Mouse (Mus musculus) ES-E14 (cell line): ENCODE results near the gene Dstyk.

Experiments used
- CHD2 ChIP-seq: IDR thresholded peaks from 2 replicates; pipeline ENCODE4 v1.6.1; 2014; ENCODE audit warnings: mild to moderate bottlenecking, low read depth, low read length, inconsistent platforms
- HCFC1 ChIP-seq: IDR thresholded peaks from 2 replicates; pipeline ENCODE4 v1.6.1; 2012; ENCODE audit warnings: low read length, inconsistent platforms, borderline replicate concordance; ENCODE audit not compliant: insufficient read depth
- MAFK ChIP-seq: IDR thresholded peaks from 2 replicates; pipeline ENCODE4 v1.6.1; 2014; ENCODE audit warnings: mild to moderate bottlenecking, low read depth, low read length, inconsistent platforms; ENCODE audit not compliant: insufficient read depth

DNA sequence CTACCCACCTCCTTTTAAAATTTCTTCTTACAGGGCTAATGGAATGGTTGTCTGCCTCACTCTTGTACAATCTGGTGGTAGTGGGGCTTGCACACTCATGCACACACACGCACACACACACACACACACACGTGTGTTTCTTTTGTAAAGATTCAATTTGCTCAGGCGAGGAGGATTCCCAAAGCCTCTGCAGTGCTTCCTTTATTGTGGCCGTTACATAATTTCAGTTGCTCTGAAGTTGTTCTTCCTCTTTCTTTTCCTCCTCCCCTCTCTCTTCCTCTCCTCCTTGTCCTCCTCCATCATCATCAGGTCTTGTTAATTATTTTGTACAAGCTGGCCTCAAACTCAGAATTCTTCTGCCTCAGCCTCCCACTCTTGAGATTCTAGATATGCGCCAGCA, 20.0 kb downstream of the Dstyk start:
- no peak for TF ChIP-seq HCFC1
- TF ChIP-seq CHD2, result no peak
- TF ChIP-seq MAFK, result no peak
